Mouse (Mus musculus) ES-Bruce4 (cell line): Measurements from ENCODE around the gene Lmo7. TPM values are rescaled to one million over a fixed set of nuclear protein-coding genes. Genes with fewer than 3 reads are reported as not detected.

Experiments used
- H3K27ac ChIP-seq: 2 replicates; pipeline ENCODE4 v1.5.1; 2012; ENCODE audit warnings: low read length, inconsistent platforms; ENCODE audit not compliant: insufficient read depth
- H3K27me3 ChIP-seq: 2 replicates; pipeline ENCODE4 v1.6.1; 2012; ENCODE audit warnings: mild to moderate bottlenecking, low read length, inconsistent platforms; ENCODE audit not compliant: control insufficient read depth, poor library complexity, insufficient read depth, severe bottlenecking
- H3K36me3 ChIP-seq: 2 replicates; pipeline ENCODE4 v1.6.1; 2012; ENCODE audit warnings: inconsistent platforms, mild to moderate bottlenecking, low read length, moderate library complexity; ENCODE audit not compliant: control insufficient read depth, poor library complexity, insufficient read depth, severe bottlenecking
- H3K4me1 ChIP-seq: one replicate; pipeline ENCODE4 v1.8.1; 2011; ENCODE audit warnings: low read length; ENCODE audit not compliant: control insufficient read depth, insufficient read depth
- H3K4me3 ChIP-seq: 2 replicates; pipeline ENCODE4 v1.5.1; 2011; ENCODE audit warnings: low read depth, mild to moderate bottlenecking, low read length
- H3K9ac ChIP-seq: 2 replicates; pipeline ENCODE4 v1.6.1; 2012; ENCODE audit warnings: low read depth, mild to moderate bottlenecking, inconsistent platforms; ENCODE audit not compliant: poor library complexity, severe bottlenecking
- H3K9me3 ChIP-seq: replicated peaks from 2 replicates; pipeline ENCODE4 v1.6.1; 2012; ENCODE audit warnings: mild to moderate bottlenecking, low read length, inconsistent platforms; ENCODE audit not compliant: control insufficient read depth, poor library complexity, insufficient read depth, severe bottlenecking
- CTCF ChIP-seq: IDR thresholded peaks from one replicate; pipeline ENCODE4 v1.8.1; 2011; ENCODE audit warnings: low read depth, low read length
- EP300 ChIP-seq: IDR thresholded peaks from 2 replicates; pipeline ENCODE4 v1.6.1; 2011; ENCODE audit warnings: low read depth, low read length; ENCODE audit not compliant: insufficient read depth
- POLR2A ChIP-seq: IDR thresholded peaks from one replicate; pipeline ENCODE4 v1.8.1; 2011; ENCODE audit warnings: low read length; ENCODE audit not compliant: insufficient read depth
- polyA plus RNA-seq: library from polyadenylated mRNA; stranded (reverse); fragments of >200 nt; gene quantifications from 2 replicates; pipeline ENCODE4 v1.2.4, GENCODE M21; 2011; ENCODE audit warnings: low read depth; ENCODE audit not compliant: missing spikeins, insufficient read depth, insufficient read length

Lmo7 gene
- polyA plus RNA-seq, 1 experiment: 28.2 TPM

GRCm38 (mm10) chr14:101901496-101901895, 171.7 kb downstream of the Lmo7 start:
- Histone ChIP-seq H3K27me3 (no peaks in the 10 kb centered on the region), H3K4me3 (no peak overlapping the region), H3K9ac (no peak overlapping the region), H3K4me1 (no peaks in the 10 kb centered on the region), H3K27ac (no peak overlapping the region), H3K36me3 (no peaks in the 10 kb centered on the region), H3K9me3 (no peaks in the 10 kb centered on the region)
- TF ChIP-seq EP300 (no peak), CTCF (no peak), POLR2A (no peak)

GRCm38 (mm10) chr14:101901976-101902375, 172.2 kb downstream of the Lmo7 start:
- no peak for TF ChIP-seq CTCF
- no peak for TF ChIP-seq POLR2A
- TF ChIP-seq EP300: no peak
- H3K9ac ChIP-seq: no peak overlapping the region
- H3K9me3 ChIP-seq: no peaks in the 10 kb centered on the region
- no peaks in the 10 kb centered on the region for H3K27me3 ChIP-seq
- no peak overlapping the region for H3K4me3 ChIP-seq
- no peaks in the 10 kb centered on the region for H3K4me1 ChIP-seq
- no peaks in the 10 kb centered on the region for H3K36me3 ChIP-seq
- no peak overlapping the region for H3K27ac ChIP-seq

- Histone ChIP-seq H3K36me3 (no peaks in the 10 kb centered on the region), H3K4me3 (no peak overlapping the region), H3K4me1 (no peaks in the 10 kb centered on the region), H3K9ac (no peak overlapping the region), H3K27ac (no peak overlapping the region), H3K27me3 (no peaks in the 10 kb centered on the region), H3K9me3 (no peaks in the 10 kb centered on the region)
- TF ChIP-seq CTCF (no peak), POLR2A (no peak)
Observed at GRCm38 (mm10) chr14:101903722-101904121, 174.0 kb downstream of the Lmo7 start.

- H3K36me3 ChIP-seq: no peaks in the 10 kb centered on the region
- H3K27me3 ChIP-seq: no peaks in the 10 kb centered on the region
- no peak overlapping the region for H3K27ac ChIP-seq
- no peaks in the 10 kb centered on the region for H3K9me3 ChIP-seq
- no peak overlapping the region for H3K9ac ChIP-seq
- H3K4me1 ChIP-seq: no peaks in the 10 kb centered on the region
- no peak overlapping the region for H3K4me3 ChIP-seq
- no peak for TF ChIP-seq CTCF
- TF ChIP-seq EP300: no peak
- TF ChIP-seq POLR2A: no peak
Observed at GRCm38 (mm10) chr14:101911983-101912382, 182.2 kb downstream of the Lmo7 start.

- TF ChIP-seq CTCF (no peak), EP300 (no peak), POLR2A (no peak)
- H3K36me3 ChIP-seq: no peaks in the 10 kb centered on the region
- no peaks in the 10 kb centered on the region for H3K4me1 ChIP-seq
- no peak overlapping the region for H3K4me3 ChIP-seq
- H3K27ac ChIP-seq: no peak overlapping the region
- no peaks in the 10 kb centered on the region for H3K9me3 ChIP-seq
- no peaks in the 10 kb centered on the region for H3K27me3 ChIP-seq
- H3K9ac ChIP-seq: no peak overlapping the region
Observed at GRCm38 (mm10) chr14:101912392-101912791, 182.6 kb downstream of the Lmo7 start.

GRCm38 (mm10) chr14:101914321-101914720, 184.6 kb downstream of the Lmo7 start:
- no peaks in the 10 kb centered on the region for H3K4me1 ChIP-seq
- no peaks in the 10 kb centered on the region for H3K27me3 ChIP-seq
- H3K36me3 ChIP-seq: no peaks in the 10 kb centered on the region
- H3K9ac ChIP-seq: no peak overlapping the region
- H3K9me3 ChIP-seq: no peaks in the 10 kb centered on the region
- H3K27ac ChIP-seq: no peak overlapping the region
- H3K4me3 ChIP-seq: no peak overlapping the region
- TF ChIP-seq EP300: no peak
- no peak for TF ChIP-seq CTCF
- TF ChIP-seq POLR2A: no peak
